Mouse (Mus musculus): ENCODE measurements around the gene 4930558K02Rik.

GRCm38 (mm10) chr1:161980626-161981298 lies 1.3 kb upstream of the 4930558K02Rik start:
- TF ChIP-seq POLR2A (IDR thresholded peaks at IDR 0.05; ENCODE audit: insufficient read length, low read depth) (no peak), CEBPB (IDR thresholded peaks at IDR 0.05; ENCODE audit: insufficient read depth, poor library complexity, severe bottlenecking) (no peak), MAX (IDR thresholded peaks at IDR 0.05; ENCODE audit: low read depth) (no peak), USF1 (IDR thresholded peaks at IDR 0.05; ENCODE audit: low read depth) (no peak), E2F4 (IDR thresholded peaks at IDR 0.05; ENCODE audit: insufficient read depth) (no peak), MYOD1 (IDR thresholded peaks at IDR 0.05; ENCODE audit: control insufficient read depth in 1 of 3, insufficient read length in 2 of 3, low read depth in 2 of 3) (no peak), TCF12 (IDR thresholded peaks at IDR 0.05; ENCODE audit: insufficient read depth, poor library complexity, severe bottlenecking) (no peak), REST (IDR thresholded peaks at IDR 0.05; ENCODE audit: insufficient read depth, insufficient read length) (no peak), MYOG (IDR thresholded peaks at IDR 0.05; ENCODE audit: control insufficient read depth in 1 of 3, insufficient read depth in 1 of 3, insufficient read length in 2 of 3, low read depth in 2 of 3) (no peak), POLR2AphosphoS2 (IDR thresholded peaks at IDR 0.05; ENCODE audit: insufficient read length, low read depth) (no peak)
